Mouse (Mus musculus) heart, postnatal 10 days (tissue): ENCODE measurements around the gene Tex33. TPM values are rescaled to one million over a fixed set of nuclear protein-coding genes. Genes with fewer than 3 reads are reported as not detected.
A peak's percentile ranks its signal among the peaks of the same experiment; 100 is the strongest.

Experiments used
- DNase-seq, 2 experiments: peaks; one replicate each; pipeline ENCODE4 v3.0.0; 2021
- intact Hi-C: fragments of 180-260 bp; cut with DNase I; formaldehyde crosslinking; loops from one replicate; pipeline ENCODE4 v1.15.1; 2025
- total RNA-seq, 2 experiments: library from RNA; stranded (reverse); gene quantifications; 2 replicates each; pipeline ENCODE4 v1.2.3; 2021

Gene Tex33
- total RNA-seq = not detected

DNA sequence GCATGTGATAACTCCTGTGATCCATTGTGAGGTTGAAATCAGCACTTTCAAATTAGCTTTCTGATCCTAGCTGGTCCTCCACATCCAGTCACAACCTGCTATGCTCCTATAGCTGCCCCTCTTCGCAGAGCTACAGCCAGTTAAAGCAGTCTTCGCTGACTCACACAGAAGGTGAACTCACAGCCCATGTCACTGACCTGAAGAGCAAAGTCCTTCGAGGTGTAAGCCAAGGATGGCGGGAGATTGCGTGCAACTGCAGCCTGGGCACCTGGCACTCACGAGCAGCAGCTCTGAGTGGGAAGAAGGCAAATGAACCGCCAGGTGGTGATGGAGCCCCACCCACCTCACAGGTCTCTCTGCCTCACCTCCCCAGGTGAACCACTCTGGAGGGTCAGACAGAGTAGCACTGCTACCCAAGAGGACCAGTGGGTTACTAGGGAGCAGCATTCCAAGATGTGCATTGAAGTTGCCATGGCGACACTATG, at the start of gene Tex33:
Tex33 (minus strand) TSS at position 435 of the 485 bp plus-strand sequence.
- no peak for DNase-seq
- intact Hi-C loops = no loop called here

DNA sequence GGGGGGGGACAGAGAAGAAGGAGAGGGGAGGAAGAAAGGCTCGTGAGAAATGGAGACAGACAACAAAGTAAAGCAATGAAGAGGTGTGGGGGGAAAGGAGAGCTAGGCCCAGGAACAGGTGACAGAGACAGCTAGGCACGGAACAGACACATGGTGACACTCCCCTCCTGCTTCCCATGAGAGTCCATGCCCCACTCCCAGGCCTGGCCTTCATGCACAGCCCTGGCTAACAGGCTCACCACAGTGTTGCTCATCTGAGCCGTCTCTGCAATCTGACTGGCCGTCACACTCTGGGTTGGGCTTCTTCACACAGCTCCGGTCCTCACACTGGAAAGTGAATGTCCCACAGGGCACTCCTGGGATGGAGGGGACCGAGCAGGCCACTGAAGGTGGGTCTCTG, 48.1 kb upstream of the Tex33 start:
- no peak for DNase-seq
- intact Hi-C loops = no loop called here

DNA sequence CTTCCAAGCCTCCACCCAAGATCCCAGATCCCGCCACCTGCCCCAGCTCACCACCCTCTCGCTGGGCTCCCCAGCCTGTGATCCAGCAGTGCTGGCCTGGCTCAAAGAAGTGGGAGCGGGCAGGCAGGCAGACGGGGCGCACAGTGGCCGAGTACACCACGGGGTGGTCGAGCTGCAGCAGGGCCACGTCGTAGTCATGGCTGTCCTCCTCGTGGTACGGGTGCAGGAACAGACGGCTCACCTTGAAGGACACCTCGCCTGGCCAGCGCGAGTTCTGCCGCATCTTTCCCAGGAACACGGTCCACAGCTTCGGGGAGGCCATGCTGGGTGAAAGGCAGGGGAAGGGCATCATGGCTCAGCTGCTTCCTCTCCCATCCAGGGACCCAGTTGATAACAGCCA, 46.5 kb upstream of the Tex33 start:
- no peak for DNase-seq
- intact Hi-C loops = no loop called here

DNA sequence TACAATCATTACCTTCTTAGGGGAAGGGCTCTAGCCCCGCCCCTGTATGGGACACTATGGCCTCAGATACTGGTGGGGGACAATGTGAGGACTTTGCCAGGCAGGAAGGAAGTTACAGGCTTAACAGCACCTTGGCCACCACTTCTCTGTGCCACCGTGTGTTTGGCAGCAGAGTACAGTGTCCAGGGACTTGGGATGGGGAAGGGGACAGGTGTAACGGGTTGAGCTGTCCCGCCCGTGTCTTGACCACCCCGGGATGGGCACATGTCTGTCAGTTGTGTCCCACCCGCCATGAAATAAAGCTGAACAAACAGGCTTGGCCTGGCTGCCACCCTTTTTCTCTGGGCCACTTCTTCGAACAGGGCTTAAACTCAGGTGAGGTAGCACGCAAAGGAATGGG, 43.3 kb upstream of the Tex33 start:
- intact Hi-C loops = no loop called here
- DNase-seq = no peak

DNA sequence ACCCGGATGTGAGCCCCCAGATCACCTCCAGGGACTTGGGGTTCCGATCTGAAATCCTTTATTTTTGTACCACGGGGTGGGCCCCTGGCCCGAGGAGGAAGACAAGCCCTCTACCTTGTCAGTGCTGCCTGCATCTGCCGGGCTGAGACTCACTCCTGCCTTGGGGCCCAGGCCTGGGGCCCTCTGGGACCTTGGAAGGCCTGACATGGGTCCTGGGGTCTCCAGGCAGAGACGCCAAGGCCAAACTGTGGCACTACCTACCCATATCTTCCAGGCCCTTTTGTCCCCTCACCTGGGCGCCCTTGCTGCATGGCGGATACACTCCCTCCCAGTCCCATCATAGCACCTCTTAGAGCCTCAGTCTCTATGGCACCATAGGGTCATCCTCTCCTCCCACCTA, 42.8 kb upstream of the Tex33 start:
- intact Hi-C loops = no loop called here
- DNase-seq = no peak

DNA sequence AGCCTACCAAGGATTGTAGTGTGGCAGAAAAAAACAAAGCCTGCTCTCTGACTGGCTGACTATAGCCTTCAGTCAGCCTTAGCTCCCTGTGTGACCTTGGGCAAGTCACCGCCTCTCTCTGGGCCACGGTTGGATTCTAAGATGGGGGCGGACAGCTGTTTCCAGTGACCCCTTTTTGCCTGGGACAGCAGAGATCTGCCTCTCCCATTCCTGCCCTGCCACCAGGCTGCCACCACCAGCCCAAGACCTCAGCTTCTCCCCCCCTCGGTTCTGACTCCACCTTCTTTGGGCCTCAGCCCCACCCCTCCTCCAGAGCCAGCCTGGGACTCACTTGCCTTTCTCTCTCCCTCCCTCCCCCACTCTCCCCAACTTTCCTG, 42.3 kb upstream of the Tex33 start:
- no peak for DNase-seq
- intact Hi-C loops = no loop called here

DNA sequence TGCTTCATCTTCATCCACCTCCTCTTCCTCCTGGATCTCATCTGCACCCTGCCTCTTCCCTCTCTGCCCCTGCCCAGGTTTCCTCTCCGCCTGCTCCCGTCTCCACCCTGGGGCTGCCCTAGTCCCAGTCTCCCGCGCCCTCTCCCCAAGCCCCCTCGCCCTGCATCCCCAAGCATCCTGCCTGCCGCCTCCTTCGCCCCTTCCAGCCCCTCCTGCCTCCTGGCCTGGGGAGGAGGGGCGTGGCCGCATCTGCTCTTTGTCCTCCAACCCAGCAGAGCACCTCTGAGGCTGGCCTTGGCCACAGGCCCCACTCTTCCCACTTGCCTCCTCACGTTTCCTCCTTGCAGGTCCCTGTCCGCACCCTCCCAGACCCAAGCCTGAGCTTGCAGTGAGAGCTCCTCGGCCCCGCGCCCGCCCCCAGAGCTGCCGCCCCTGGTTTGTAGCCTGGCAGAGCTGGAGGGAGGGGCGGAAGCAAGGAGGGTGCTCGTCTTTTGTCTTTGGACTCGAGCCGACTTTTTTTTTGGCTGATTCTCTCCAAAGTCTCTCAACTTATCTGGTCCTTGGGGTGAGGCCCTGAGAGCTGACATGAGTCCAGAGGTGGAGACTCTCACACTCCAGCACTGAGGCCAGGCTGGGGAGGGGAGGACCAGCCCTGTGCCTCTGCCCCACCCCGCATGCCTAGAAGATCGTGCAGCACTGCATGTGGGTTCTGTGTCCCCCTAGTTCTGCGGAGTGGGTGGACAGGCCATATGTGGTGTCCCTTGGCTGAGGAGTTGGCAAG, 41.7 kb upstream of the Tex33 start:
- peak; percentile 81 to 82 for DNase-seq
- intact Hi-C loops = no loop called here

DNA sequence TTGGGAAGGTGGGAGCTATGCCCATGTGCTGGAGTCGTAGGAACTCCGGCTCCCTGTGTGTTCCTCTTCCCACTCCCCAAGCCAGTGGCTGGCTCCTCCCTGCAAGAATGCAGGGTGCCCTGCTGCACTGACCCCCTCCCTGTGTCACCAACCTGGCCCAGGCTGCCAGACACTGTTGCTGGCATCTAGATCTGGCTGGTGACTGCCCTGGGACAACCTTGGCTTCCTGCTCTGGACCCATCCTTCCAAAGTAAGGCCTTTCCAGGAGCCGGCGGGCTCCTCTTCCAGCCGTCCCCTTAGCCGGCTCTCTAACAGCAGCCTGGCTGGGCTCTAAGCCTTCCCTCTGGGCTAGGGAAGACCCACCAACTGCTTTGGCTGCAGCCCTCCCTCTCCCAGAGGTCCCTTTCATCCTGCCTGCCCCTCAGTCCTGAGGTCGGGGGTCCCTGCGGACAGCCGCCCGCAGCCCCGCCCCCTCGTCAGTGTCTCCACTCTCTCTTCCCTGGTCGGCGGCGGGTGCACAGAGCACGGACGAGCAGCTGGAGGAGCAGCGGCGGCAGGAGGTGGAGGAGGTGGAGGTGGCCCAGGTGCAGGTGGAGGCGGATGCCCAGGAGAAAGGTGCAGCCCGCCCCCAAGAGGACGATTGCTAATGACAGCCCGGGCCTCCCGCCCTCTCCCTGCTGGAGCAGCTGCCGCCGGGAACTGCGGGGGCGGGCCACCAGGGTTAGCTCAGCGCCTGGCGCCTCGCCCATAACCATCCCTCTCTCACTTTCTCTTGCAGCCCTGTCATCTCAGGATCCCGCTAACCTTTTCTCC, 40.9 kb upstream of the Tex33 start:
- intact Hi-C loops = no loop called here

DNA sequence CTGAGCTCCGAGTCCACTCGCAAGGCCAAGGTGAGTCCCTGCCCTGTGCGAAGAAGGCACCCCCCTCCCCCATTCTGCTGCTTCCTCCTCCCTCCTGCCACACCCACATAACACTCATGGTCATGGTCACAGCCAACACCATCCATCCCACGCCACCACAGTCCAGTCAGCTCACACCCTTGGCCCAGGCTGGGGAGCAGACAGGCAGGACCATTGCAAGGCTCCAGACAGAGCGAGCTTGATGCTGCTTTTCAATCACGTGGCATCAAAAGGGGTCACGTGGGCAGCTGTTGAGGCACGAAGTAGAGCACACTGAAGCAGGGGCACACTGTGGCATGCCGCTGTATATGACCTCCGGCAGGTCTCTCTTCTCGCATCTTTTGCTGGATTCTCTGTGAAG, 40.0 kb upstream of the Tex33 start:
- intact Hi-C loops = no loop called here
- no peak for DNase-seq

More for the DNA sequence above, 40.9 kb upstream of the Tex33 start:
- DNase-seq = peak; percentile 91

DNA sequence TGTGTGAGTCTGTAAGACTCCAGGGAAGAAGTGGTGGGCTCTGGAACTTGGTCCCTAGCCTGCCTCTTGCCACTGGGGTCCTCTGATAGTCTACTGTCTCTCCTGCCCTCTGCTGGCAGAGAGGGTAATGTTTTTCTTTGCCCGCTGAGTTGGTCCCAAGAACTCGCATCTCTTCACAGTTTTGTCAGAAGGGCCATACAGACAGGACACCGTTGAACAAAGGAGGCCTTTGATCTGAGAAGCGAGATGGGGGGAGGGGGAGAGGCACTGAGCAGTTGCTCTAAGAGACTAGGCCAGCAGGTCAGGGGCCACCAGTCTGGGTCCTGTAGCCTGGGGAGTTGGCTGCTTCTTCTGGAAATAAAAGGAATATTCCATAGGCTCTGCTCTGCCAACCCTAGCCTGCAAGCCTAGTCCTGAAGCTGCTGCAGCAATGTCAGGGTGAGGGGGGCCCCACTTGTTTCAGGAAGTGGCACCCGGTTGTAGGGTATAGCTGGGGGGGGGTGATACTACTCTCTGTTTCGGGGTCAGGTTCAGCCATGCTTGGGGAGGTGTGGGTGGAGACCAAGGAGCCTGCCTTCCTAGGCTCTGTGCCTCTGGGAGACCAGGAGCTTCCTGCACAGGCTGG, 39.3 kb upstream of the Tex33 start:
- DNase-seq = peak; percentile 47 to 63

DNA sequence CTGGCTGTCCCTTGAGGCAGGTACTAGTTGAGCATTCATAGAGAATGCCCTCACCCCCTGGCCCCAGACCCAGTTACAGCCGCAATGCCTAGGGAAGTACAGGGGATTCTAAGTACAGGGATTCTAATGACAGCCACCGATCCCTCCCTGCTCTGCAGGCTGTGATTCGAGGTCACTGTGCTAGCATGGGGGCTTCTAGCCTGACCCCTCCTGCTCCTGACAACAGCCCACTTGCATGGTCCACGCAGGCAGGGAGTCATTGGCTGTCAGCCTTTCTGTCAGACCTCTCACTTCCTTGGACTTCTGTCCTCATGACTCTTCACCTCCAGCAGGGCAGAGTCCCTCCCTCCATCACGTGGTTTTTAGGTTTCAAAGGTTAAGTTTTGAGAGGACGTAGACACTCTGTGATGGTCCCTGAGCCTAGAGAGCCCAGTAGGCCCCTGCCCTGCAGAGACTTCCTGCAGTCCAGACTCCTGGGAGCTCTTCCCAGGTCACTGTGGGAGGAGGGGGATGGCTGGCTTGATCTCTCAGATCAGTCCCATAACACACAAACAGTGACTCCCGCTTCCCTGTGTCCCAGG, 35.9 kb upstream of the Tex33 start:
- intact Hi-C loops = loop anchor here (5.0 kb wide), 1 partner anchor 174 kb away; no protein-coding TSS in a partner anchor
- no peak for DNase-seq

More for the DNA sequence above, 39.3 kb upstream of the Tex33 start:
- intact Hi-C loops = loop anchor here (5.0 kb wide), 1 partner anchor 178 kb away; no protein-coding TSS in a partner anchor

DNA sequence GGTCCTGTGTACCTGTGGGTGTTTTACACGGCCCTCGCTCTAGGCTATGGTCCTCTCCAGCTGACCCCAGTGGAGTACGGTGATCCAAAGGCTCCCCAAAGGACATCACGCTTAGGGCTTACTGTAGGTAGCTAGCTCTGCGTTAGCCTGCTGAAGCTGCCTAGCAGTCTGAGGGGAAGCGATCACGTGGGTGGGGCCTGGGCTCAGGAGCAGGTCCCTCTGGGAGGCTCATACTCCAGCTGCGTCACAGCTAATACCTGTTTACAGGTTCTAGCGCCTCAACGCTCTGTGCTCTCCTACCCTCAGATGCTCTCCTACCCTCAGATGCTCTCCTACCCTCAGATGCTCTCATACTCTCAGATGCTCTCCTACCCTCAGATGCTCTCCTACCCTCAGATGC, 35.2 kb upstream of the Tex33 start:
- DNase-seq = no peak
- intact Hi-C loops = loop anchor here (5.0 kb wide), 1 partner anchor 174 kb away; no protein-coding TSS in a partner anchor

DNA sequence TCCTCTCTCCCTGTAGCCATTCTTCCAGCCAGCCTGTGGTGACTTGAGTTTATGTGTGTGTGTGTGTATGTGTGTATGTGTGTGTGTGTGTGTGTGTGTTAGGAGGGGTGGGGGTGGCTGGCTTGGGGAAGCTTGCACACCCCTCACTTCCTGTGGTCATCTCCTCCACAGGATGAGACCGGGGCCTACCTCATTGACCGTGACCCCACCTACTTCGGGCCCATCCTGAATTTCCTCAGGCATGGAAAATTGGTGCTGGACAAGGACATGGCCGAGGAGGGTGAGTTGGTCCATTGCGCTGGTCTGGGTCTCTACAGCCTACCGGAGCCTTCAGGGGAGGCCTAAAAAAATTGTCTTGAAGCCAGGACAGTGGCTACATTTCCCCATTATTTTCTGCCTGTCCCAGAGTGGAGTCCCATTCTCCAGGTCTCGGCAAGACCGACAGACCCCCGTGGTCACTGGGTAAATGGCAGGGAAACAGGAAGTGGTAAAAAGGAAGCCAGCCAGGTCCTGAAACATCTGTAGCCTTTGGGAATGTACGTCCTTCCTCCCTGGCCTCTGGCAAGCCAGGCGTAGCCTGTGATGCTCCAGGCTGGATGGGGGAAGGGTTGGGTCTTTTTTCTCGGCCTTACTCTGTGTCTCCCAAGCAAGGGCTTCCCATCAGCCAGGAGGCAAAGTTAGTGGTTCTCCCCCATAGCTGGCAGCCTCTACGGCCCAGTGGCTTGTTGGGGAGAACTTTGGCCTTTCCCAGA, 34.3 kb upstream of the Tex33 start:
- DNase-seq = peak; percentile 47 to 57
- intact Hi-C loops = loop anchor here (2.0 to 5.0 kb wide), 2 partner anchors 23 to 173 kb away; partner anchors contain the start of gene Mpst

DNA sequence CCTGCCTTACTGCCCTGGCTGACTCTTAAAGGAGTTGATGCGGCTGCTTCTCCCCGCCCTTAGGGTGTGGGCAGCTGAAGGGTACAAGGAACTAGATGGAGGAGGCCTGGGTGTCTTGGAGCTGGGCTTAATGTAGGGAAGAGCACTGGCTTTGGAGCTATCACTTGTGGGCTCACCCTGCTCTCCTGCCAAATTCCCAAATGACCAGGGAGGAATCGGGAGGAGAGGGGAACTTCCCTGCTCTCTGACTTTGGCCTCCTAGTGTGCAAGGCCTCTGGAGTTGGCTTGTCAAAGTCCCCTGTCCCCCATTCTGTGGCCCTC, 33.4 kb upstream of the Tex33 start:
- no peak for DNase-seq
- intact Hi-C loops = loop anchor here (2.0 kb wide), 1 partner anchor 22 kb away; the partner anchor contains the start of gene Mpst

DNA sequence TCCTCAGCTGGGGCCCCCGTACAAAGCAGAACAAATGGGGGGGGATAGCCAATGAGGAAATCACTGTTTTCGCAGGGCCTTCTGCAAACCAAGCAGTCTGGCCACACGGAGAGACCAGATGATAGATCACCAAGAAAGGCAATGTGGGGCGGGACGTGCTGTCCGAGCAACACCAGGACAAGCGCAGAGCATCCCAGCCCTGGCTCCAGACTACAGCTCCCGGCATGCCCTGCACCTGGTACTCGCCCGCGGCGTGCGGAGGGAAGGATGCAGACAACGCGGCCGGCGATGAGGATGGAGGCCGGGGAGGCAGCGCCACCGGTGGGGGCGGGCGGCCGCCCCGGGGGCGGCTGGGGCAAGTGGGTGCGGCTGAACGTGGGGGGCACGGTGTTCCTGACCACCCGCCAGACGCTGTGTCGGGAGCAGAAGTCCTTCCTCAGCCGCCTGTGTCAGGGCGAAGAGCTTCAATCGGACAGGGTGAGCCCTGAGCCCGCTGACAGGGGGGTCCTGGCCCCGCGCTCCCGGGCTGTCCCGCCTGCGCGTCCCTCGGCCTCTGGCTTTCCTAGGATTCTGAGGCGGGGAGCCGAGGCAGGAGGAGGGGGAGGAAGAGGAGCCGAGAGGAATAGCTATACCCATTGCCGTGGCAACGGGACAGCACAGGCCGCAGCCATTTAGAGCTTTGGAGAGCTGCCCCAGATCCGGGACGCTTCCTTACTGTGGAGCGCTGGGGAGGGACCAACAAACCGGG, 32.9 kb upstream of the Tex33 start, which contains the start of gene Kctd17:
Kctd17 (plus strand) TSS at position 174 of the 748 bp plus-strand sequence.
- intact Hi-C loops = loop anchor here (2.0 kb wide), 1 partner anchor 22 kb away; the partner anchor contains the start of gene Mpst

DNA sequence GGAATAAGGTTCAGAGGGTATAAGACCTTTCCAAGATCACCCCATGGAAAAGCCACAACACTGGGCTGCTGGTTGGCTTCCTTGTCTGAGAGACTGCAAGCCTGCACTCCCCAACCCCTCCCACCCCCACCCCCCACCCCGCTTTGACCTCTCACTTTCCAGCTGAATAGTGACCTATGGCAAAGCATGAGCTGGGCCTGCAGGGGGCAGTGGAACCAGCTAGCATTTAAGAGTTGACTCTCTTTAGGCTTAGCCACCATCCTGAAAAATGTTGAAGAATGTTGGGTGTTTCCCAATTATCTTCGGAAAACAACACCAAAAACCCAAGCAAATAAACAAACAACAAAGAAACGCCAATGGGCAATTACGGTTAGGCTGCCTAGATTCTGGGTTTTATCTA, 29.5 kb upstream of the Tex33 start:
- intact Hi-C loops = no loop called here

More for the DNA sequence above, 32.9 kb upstream of the Tex33 start, which contains the start of gene Kctd17:
- DNase-seq = peak; percentile 80 to 83

DNA sequence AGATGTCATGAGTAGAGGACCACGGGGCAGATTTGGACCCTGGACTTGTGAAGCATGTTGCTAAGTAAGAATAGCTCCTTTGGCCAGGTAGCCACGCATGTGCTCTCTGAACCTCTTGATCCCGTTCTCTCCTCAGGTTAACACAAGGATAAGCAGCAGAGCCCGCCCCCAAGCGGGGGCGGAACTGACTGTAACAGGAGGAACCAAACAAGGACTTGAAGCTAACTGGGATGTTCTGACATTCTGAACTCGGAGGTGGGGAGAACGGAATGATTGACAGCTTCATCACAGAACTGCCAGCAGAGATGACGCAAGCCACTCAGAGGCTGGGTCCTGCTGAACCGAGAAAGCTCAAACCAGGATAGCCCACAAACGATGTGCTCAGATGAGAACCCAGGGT, 28.8 kb upstream of the Tex33 start:
- intact Hi-C loops = loop anchor here (5.0 kb wide), 1 partner anchor 247 kb away; no protein-coding TSS in a partner anchor

More for the DNA sequence above, 29.5 kb upstream of the Tex33 start:
- DNase-seq = no peak

DNA sequence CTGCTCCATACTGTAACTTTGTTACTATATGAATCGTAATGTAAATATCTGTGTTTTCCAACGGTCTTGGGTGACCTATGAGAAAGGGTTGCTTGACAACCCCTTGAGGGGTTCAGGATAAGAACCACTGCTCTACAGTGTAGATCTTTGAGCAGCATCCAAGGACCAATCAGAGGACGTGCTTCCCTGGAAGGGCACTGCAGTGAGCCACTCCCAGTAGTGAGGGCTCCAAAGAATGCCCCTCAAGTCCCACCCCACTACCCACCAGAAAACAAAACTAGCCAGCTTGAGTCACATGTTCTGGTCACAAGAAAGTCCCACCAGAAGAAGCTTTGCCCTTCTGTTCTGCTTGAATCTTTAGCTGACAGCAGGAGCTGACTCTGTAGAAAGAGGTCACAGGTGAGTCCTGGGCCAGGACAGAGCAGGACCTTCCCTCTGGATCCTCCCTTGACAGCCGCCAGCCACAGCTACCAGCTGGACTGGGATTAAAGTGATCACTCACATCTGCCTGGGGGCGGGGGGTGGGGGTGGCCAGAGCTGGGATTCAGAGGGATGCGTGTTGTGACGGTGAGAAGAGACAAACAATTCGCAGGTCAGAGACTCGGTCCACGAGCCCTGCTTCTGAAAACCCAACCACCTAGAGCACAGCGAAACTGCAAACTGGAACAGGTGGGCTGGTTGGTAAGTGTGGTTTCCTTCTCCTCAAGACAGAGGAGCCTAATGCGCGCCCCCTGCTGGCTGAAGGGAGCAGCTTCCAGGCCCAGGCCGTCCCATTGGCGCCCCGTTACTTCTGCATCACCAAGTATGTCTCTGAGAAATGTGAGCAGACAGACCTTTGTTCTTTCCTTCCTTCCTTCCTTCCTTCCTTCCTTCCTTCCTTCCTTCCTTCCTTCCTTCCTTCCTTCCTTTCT, 26.6 kb upstream of the Tex33 start:
- intact Hi-C loops = loop anchor here (1.0 to 5.0 kb wide), 2 partner anchors 67 to 245 kb away; no protein-coding TSS in a partner anchor
- DNase-seq = peak; percentile 82 to 89

More for the DNA sequence above, 28.8 kb upstream of the Tex33 start:
- DNase-seq = no peak
